Comparison of ENCODE assay signal across 11 mouse cellular contexts in the genomic region with DNA sequence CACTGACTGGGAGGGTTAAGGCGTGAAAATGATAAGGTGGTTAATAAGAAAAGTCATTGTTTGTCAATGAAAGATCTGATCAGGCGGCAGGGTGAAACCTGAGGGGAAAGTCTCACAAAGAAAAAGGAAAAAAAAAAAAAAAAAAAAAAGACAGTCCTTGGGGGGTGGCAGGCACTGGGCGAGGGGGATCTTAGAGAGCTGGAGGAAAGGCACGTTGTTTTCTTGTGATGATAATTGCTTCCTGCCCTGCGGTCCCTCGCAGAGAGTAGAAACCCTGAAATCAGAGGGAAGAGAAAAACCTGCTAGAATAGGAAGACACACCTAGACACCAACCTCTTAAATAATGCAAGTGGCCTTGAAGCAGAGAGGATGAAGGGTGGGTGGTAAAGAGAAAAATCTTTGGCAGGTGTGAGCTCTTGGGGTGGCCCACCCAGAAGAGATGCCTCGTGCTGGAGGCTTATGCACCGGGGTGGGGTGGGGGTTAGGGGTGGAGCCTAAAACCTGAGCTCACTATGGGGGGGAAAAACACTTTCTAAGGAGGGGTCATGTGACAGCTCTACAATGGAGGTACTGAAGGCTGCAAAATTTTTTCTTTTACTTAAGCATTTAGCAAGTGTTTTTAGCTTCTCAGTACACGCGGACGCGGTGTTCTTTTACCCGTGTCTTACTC.
DNase-seq lines count a peak whose midpoint lies in the region; ATAC-seq and TF ChIP-seq lines count a peak whose summit lies in the region.
"Had no signal": no experiment of that assay in that cellular context is flagged by ENCODE, and none has a peak within 500 bp of the region (broad histone marks: within the 10 kb centered on the region; RNA-seq: fewer than 3 reads in every experiment).

No protein-coding gene starts in this region.

- peak overlapping the region; percentile 19 for H3K4me2 ChIP-seq in heart, embryonic 15.5 days
- H3K4me2 ChIP-seq in forebrain, postnatal 0 days (ENCODE audit: low read depth) = 0 out of 2 replicates have a peak overlapping the region, but pooled peaks have one; percentile 10
- peak overlapping the region; percentile 38 for H3K4me2 ChIP-seq in midbrain, embryonic 16.5 days (ENCODE audit: low read length)
- no peak overlapping the region for H3K4me2 ChIP-seq in kidney, embryonic 15.5 days

- no peak overlapping the region for H3K9ac ChIP-seq in heart, embryonic 15.5 days
- H3K9ac ChIP-seq in forebrain, postnatal 0 days = no peak overlapping the region
- no peak overlapping the region for H3K9ac ChIP-seq in midbrain, embryonic 16.5 days (ENCODE audit: low read depth, low read length)
- H3K9ac ChIP-seq in kidney, embryonic 15.5 days = no peak overlapping the region

- no peak overlapping the region for H3K4me3 ChIP-seq in heart, embryonic 15.5 days
- 0 out of 2 replicates have a peak overlapping the region, but pooled peaks have one; percentile 4 for H3K4me3 ChIP-seq in forebrain, postnatal 0 days (ENCODE audit: low read depth, low read length)
- no peak overlapping the region for H3K4me3 ChIP-seq in midbrain, embryonic 16.5 days (ENCODE audit: low read depth, low read length)
- no peak overlapping the region for H3K4me3 ChIP-seq in kidney, embryonic 15.5 days (replicated peaks)
- H3K4me3 ChIP-seq: erythroblast, embryonic 14.5 days had no signal

- no peaks in the 10 kb centered on the region for H3K36me3 ChIP-seq in heart, embryonic 15.5 days
- no peaks in the 10 kb centered on the region for H3K36me3 ChIP-seq in forebrain, postnatal 0 days (ENCODE audit: insufficient read depth)
- H3K36me3 ChIP-seq in midbrain, embryonic 16.5 days (ENCODE audit: control insufficient read depth, insufficient read depth, low read length) = no peaks in the 10 kb centered on the region
- H3K36me3 ChIP-seq in kidney, embryonic 15.5 days = no peaks in the 10 kb centered on the region

- H3K9me3 ChIP-seq in heart, embryonic 15.5 days (replicated peaks) = no peaks in the 10 kb centered on the region
- no peaks in the 10 kb centered on the region for H3K9me3 ChIP-seq in forebrain, postnatal 0 days (ENCODE audit: low read length)
- H3K9me3 ChIP-seq in midbrain, embryonic 16.5 days (replicated peaks; ENCODE audit: control insufficient read depth, low read length, poor library complexity, severe bottlenecking) = no peaks in the 10 kb centered on the region
- H3K9me3 ChIP-seq in kidney, embryonic 15.5 days (replicated peaks) = no peaks in the 10 kb centered on the region

- DNase-seq in heart, adult 8-10 months (ENCODE audit: low spot score) = no peak
- DNase-seq in R1 (ENCODE audit: low read depth, low spot score) = peak; percentile 95
- peak; percentile 35 for DNase-seq in forebrain, postnatal 0 days
- DNase-seq in spleen, adult 12 weeks (ENCODE audit: low spot score) = no peak
- DNase-seq in testis, postnatal 10 days (ENCODE audit: low spot score) = no peak
- DNase-seq: cerebellum, adult 9-10 months; lung, postnatal 36 days had no signal

- no peak for TF ChIP-seq CTCF in forebrain, postnatal 0 days (IDR thresholded peaks at IDR 0.05; ENCODE audit: low read depth)

- H3K27me3 ChIP-seq in heart, embryonic 15.5 days = no peaks in the 10 kb centered on the region
- H3K27me3 ChIP-seq in forebrain, postnatal 0 days (ENCODE audit: insufficient read depth, low read length) = no peaks in the 10 kb centered on the region
- no peaks in the 10 kb centered on the region for H3K27me3 ChIP-seq in midbrain, embryonic 16.5 days (ENCODE audit: control insufficient read depth, insufficient read depth, low read depth, low read length)
- peaks cover 12% of the 10 kb centered on the region; the same call in 1 of the 2 replicates for H3K27me3 ChIP-seq in kidney, embryonic 15.5 days

- ATAC-seq in heart, embryonic 15.5 days (replicated peaks; ENCODE audit: insufficient number of reproducible peaks, insufficient read depth, low FRiP score, low read depth) = no peak
- peak; percentile 87 for ATAC-seq in forebrain, postnatal 0 days
- ATAC-seq in midbrain, embryonic 16.5 days = peak; percentile 43
- ATAC-seq in kidney, embryonic 15.5 days (replicated peaks; ENCODE audit: low FRiP score) = no peak

- H3K4me1 ChIP-seq in heart, embryonic 15.5 days (replicated peaks) = peaks cover 22% of the 10 kb centered on the region
- H3K4me1 ChIP-seq in forebrain, postnatal 0 days (ENCODE audit: insufficient read depth) = 0 out of 2 replicates have a peak, but pooled peaks cover 3% of the 10 kb centered on the region
- H3K4me1 ChIP-seq in midbrain, embryonic 16.5 days (ENCODE audit: control insufficient read depth, insufficient read depth, low read length) = peaks cover 6% of the 10 kb centered on the region
- H3K4me1 ChIP-seq in kidney, embryonic 15.5 days = peaks cover 3% of the 10 kb centered on the region; the same call in 1 of the 2 replicates

- H3K27ac ChIP-seq in heart, embryonic 15.5 days = no peak overlapping the region
- H3K27ac ChIP-seq in forebrain, postnatal 0 days (ENCODE audit: low read depth, low read length) = no peak overlapping the region
- no peak overlapping the region for H3K27ac ChIP-seq in midbrain, embryonic 16.5 days (ENCODE audit: low read length)
- H3K27ac ChIP-seq in kidney, embryonic 15.5 days = no peak overlapping the region

- WGBS in heart, embryonic 15.5 days = 37% methylated on average over 13 of the region's 13 CpGs
- WGBS in forebrain, postnatal 0 days = 16% methylated on average over 13 of the region's 13 CpGs
- 13% methylated on average over 13 of the region's 13 CpGs for WGBS in midbrain, embryonic 16.5 days
- WGBS in kidney, embryonic 15.5 days = 35% methylated on average over 13 of the region's 13 CpGs

Comparison
In these comparisons a context has a peak if more than half of its experiments do, and no peak if none do; other contexts are left out.
1. ATAC-seq: peak in forebrain, postnatal 0 days (single experiment) and midbrain, embryonic 16.5 days (single experiment); none in heart, embryonic 15.5 days (single experiment) and kidney, embryonic 15.5 days (single experiment).
2. DNase-seq: peak in R1 (single experiment) and forebrain, postnatal 0 days (single experiment); none in heart, adult 8-10 months (single experiment), spleen, adult 12 weeks (single experiment) and testis, postnatal 10 days (single experiment).